Mouse (Mus musculus): ENCODE results near the gene Slc4a4.

- TF ChIP-seq POLR2A (IDR thresholded peaks at IDR 0.05; ENCODE audit: insufficient read length, low read depth) (no peak), TCF12 (IDR thresholded peaks at IDR 0.05; ENCODE audit: insufficient read depth, poor library complexity, severe bottlenecking) (no peak)
These were observed 72.3 kb downstream of the Slc4a4 start for GRCm38 (mm10) chr5:88958966-88959365.
